Mouse (Mus musculus) embryonic fibroblast, embryonic 13.5 days (primary cell): ENCODE data around the gene Pgp. TPM values are rescaled to one million over a fixed set of nuclear protein-coding genes. Genes with fewer than 3 reads are reported as not detected.

Source experiments
- H3K27ac ChIP-seq: 2 replicates; pipeline ENCODE4 v1.5.1; 2012; ENCODE audit warnings: low read length, control low read depth, inconsistent platforms; ENCODE audit not compliant: insufficient read depth
- H3K4me1 ChIP-seq: 2 replicates; pipeline ENCODE4 v1.6.1; 2011; ENCODE audit warnings: low read length; ENCODE audit not compliant: control insufficient read depth, insufficient read depth
- H3K4me3 ChIP-seq: 2 replicates; pipeline ENCODE4 v1.5.1; 2011; ENCODE audit warnings: mild to moderate bottlenecking, control low read depth, low read length; ENCODE audit not compliant: insufficient read depth
- CTCF ChIP-seq: IDR thresholded peaks from 2 replicates; pipeline ENCODE4 v1.5.1; 2011; ENCODE audit warnings: mild to moderate bottlenecking, control low read depth, low read length, moderate library complexity, borderline replicate concordance; ENCODE audit not compliant: insufficient read depth
- POLR2A ChIP-seq: IDR thresholded peaks from 2 replicates; pipeline ENCODE4 v1.6.1; 2011; ENCODE audit warnings: low read depth, mild to moderate bottlenecking, control low read depth, low read length, moderate library complexity
- polyA plus RNA-seq: library from polyadenylated mRNA; stranded (reverse); fragments of >200 nt; gene quantifications from 2 replicates; pipeline ENCODE4 v1.2.4, GENCODE M21; 2011; ENCODE audit warnings: low read depth; ENCODE audit not compliant: missing spikeins, insufficient read length

Gene Pgp
- polyA plus RNA-seq, 1 experiment = 21.1 TPM

GRCm38 (mm10) chr17:24483495-24483894 lies 13.3 kb downstream of the Pgp start:
- no peak overlapping the region for H3K4me3 ChIP-seq
- TF ChIP-seq POLR2A = no peak
- no peak for TF ChIP-seq CTCF
- H3K4me1 ChIP-seq = no peaks in the 10 kb centered on the region; the same call in 1 of the 2 replicates
- H3K27ac ChIP-seq = no peak overlapping the region

- Histone ChIP-seq H3K27ac (no peak overlapping the region), H3K4me3 (no peak overlapping the region), H3K4me1 (no peaks in the 10 kb centered on the region)
- no peak for TF ChIP-seq POLR2A
- no peak for TF ChIP-seq CTCF
Observed at GRCm38 (mm10) chr17:24485090-24485860, 15.1 kb downstream of the Pgp start.

- Histone ChIP-seq H3K4me3 (peak within 1 kb of the TSS; percentile 42), H3K27ac (no peak within 1 kb of the TSS)
- TF ChIP-seq CTCF (no peak), POLR2A (no peak)
Observed at GRCm38 (mm10) chr17:24488186-24488661, 18.0 kb downstream of the Pgp start, which contains the start of gene Caskin1. TSS of gene Caskin1 (plus strand) at chr17:24488601.

GRCm38 (mm10) chr17:24488662-24489264 lies 18.6 kb downstream of the Pgp start:
- Histone ChIP-seq H3K4me1 (no peaks in the 10 kb centered on the region), H3K4me3 (peak overlapping the region; percentile 42), H3K27ac (no peak overlapping the region)
- TF ChIP-seq CTCF (no peak), POLR2A (no peak)

More at GRCm38 (mm10) chr17:24488186-24488661, 18.0 kb downstream of the Pgp start, which contains the start of gene Caskin1:
- H3K4me1 ChIP-seq = no peaks in the 10 kb centered on the region

- Histone ChIP-seq H3K4me3 (0 out of 2 replicates have a peak overlapping the region, but pooled peaks have one; percentile 42), H3K27ac (no peak overlapping the region), H3K4me1 (no peaks in the 10 kb centered on the region)
- TF ChIP-seq CTCF (no peak), POLR2A (no peak)
Observed at GRCm38 (mm10) chr17:24489265-24490030, 19.3 kb downstream of the Pgp start.

- H3K4me3 ChIP-seq = no peak overlapping the region
- no peak overlapping the region for H3K27ac ChIP-seq
- TF ChIP-seq POLR2A (no peak), CTCF (no peak)
- H3K4me1 ChIP-seq = no peaks in the 10 kb centered on the region
Observed at GRCm38 (mm10) chr17:24490399-24490798, 20.2 kb downstream of the Pgp start.

- Histone ChIP-seq H3K27ac (no peak overlapping the region), H3K4me1 (no peaks in the 10 kb centered on the region), H3K4me3 (no peak overlapping the region)
- TF ChIP-seq POLR2A (no peak), CTCF (0 out of 2 replicates have a peak, but pooled peaks have one; percentile 9)
Observed at GRCm38 (mm10) chr17:24494627-24495335, 24.6 kb downstream of the Pgp start.

- TF ChIP-seq POLR2A = no peak
- Histone ChIP-seq H3K4me3 (no peak overlapping the region), H3K4me1 (no peaks in the 10 kb centered on the region), H3K27ac (no peak overlapping the region)
Observed at GRCm38 (mm10) chr17:24495443-24495842, 25.3 kb downstream of the Pgp start.

- TF ChIP-seq CTCF (no peak), POLR2A (no peak)
- H3K4me1 ChIP-seq = no peaks in the 10 kb centered on the region
- no peak overlapping the region for H3K27ac ChIP-seq
- H3K4me3 ChIP-seq = no peak overlapping the region
Observed at GRCm38 (mm10) chr17:24496026-24496425, 25.8 kb downstream of the Pgp start.
